Mouse (Mus musculus) embryonic facial prominence, embryonic 11.5 days (tissue): Measurements from ENCODE around the gene Fam172a. TPM values are rescaled to one million over a fixed set of nuclear protein-coding genes. Genes with fewer than 3 reads are reported as not detected.

ENCODE experiments used
- ATAC-seq: fragments of 200-750 bp; cut with Nextera tagmentation; replicated peaks from 2 replicates; pipeline ENCODE4 v1.8.0; 2017; ENCODE audit warnings: low read depth; ENCODE audit not compliant: insufficient number of reproducible peaks, low FRiP score, low TSS enrichment
- DNase-seq: peaks from one replicate; pipeline ENCODE4 v3.0.0-alpha.2; 2015; ENCODE audit warnings: low spot score
- H3K27ac ChIP-seq: fragments of 300-500 bp; sonication (generic); replicated peaks from 2 replicates; pipeline ENCODE4 v1.5.1; 2014; ENCODE audit warnings: mild to moderate bottlenecking, low read depth, low read length, control low read depth
- H3K27me3 ChIP-seq: fragments of 300-500 bp; sonication (generic); 2 replicates; pipeline ENCODE4 v1.6.1; 2014; ENCODE audit warnings: mild to moderate bottlenecking, low read length, moderate library complexity, mixed read lengths; ENCODE audit not compliant: control insufficient read depth, insufficient read depth
- H3K36me3 ChIP-seq: fragments of 300-500 bp; sonication (generic); replicated peaks from 2 replicates; pipeline ENCODE4 v1.6.1; 2014; ENCODE audit warnings: low read depth, mild to moderate bottlenecking, low read length, moderate library complexity, mixed read lengths; ENCODE audit not compliant: control insufficient read depth, insufficient read depth
- H3K4me1 ChIP-seq: fragments of 300-500 bp; sonication (generic); 2 replicates; pipeline ENCODE4 v1.6.1; 2014; ENCODE audit warnings: low read length, mixed read lengths; ENCODE audit not compliant: control insufficient read depth, insufficient read depth
- H3K4me2 ChIP-seq: fragments of 300-500 bp; sonication (generic); 2 replicates; pipeline ENCODE4 v1.6.1; 2014; ENCODE audit warnings: low read depth, mild to moderate bottlenecking, control low read depth, low read length, moderate library complexity
- H3K4me3 ChIP-seq: fragments of 300-500 bp; sonication (generic); 2 replicates; pipeline ENCODE4 v1.5.1; 2014; ENCODE audit warnings: low read depth, low read length, control low read depth
- H3K9ac ChIP-seq: fragments of 300-500 bp; sonication (generic); replicated peaks from 2 replicates; pipeline ENCODE4 v1.6.1; 2014; ENCODE audit warnings: mild to moderate bottlenecking, control low read depth, low read length
- H3K9me3 ChIP-seq: fragments of 300-500 bp; sonication (generic); replicated peaks from 2 replicates; pipeline ENCODE4 v1.6.1; 2016; ENCODE audit warnings: mild to moderate bottlenecking, low read length, inconsistent platforms, mixed read lengths; ENCODE audit not compliant: control insufficient read depth
- WGBS: fragments of 180-500 bp; shearing (Covaris S2); extraction: QIAGEN DNeasy Blood & Tissue Kit; methylation state at CpG from one replicate; pipeline ENCODE4 v1.1.7; 2014; 5-methylcytosine and 5-hydroxymethylcytosine counted together
- polyA plus RNA-seq: library from polyadenylated mRNA; unstranded; fragments of >200 nt; fragmentation: Nextera tagmentation; extraction: Ambion mirVana; gene quantifications from 2 replicates; pipeline ENCODE4 v1.2.1, GENCODE M21; 2014

Gene Fam172a
- polyA plus RNA-seq, 1 experiment from 2014 or later = 39.6 TPM

GRCm38 (mm10) chr13:78195601-78196115 is 493.8 kb downstream of the Fam172a start:
- DNase-seq = no peak
- Histone ChIP-seq H3K9me3 (no peaks in the 10 kb centered on the region), H3K4me1 (no peaks in the 10 kb centered on the region; the same call in 1 of the 2 replicates), H3K36me3 (no peaks in the 10 kb centered on the region), H3K4me3 (peak overlapping the region; percentile 96), H3K27me3 (no peaks in the 10 kb centered on the region), H3K4me2 (peak overlapping the region; percentile 74), H3K9ac (peak overlapping the region; percentile 88), H3K27ac (peak overlapping the region; percentile 92)
- no peak for ATAC-seq
- WGBS = under 1% methylated on average over 13 of the region's 13 CpGs

DNA sequence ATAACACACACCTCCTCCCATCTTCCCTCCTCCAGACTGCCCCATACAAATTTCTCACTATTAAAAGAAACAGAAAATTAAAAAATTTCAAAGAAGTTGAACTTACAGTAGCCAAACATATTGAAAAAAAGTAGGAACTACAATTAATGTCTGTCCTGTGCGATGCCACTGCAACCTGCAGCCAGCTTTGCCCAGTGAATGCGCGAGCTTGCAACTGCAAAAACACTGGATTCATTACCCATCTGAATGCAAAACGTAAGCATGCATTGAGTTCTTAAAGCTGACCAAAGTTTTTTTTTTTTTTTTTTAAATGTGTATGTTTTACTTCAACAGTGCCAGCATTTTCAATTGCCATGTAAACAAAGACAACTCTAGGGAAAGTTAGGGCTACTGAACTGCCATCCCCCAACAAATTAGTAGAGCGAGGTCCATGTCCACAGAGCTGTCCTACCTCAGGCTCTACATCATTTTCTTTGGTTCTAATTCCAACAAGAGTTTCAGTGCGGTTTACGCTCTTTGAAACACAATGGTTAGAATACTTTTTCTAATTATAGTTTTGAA is 494.5 kb downstream of the Fam172a start:
- no peak for DNase-seq
- peak overlapping the region; percentile 88 for H3K9ac ChIP-seq
- peak overlapping the region; percentile 52; the same call in 1 of the 2 replicates for H3K27ac ChIP-seq
- 3% methylated on average over 7 of the region's 7 CpGs for WGBS
- no peaks in the 10 kb centered on the region for H3K9me3 ChIP-seq
- no peaks in the 10 kb centered on the region for H3K4me1 ChIP-seq
- no peaks in the 10 kb centered on the region for H3K36me3 ChIP-seq
- H3K4me3 ChIP-seq = peak overlapping the region; percentile 96
- H3K4me2 ChIP-seq = peak overlapping the region; percentile 48
- H3K27me3 ChIP-seq = no peaks in the 10 kb centered on the region
- no peak for ATAC-seq

GRCm38 (mm10) chr13:78197286-78197818 is 495.5 kb downstream of the Fam172a start:
- Histone ChIP-seq H3K27ac (peak overlapping the region; percentile 100), H3K36me3 (no peaks in the 10 kb centered on the region)
- no peak for DNase-seq

GRCm38 (mm10) chr13:78197819-78198390 is 496.1 kb downstream of the Fam172a start:
- DNase-seq (no peak), ATAC-seq (no peak)
- peak overlapping the region; percentile 80 for H3K4me2 ChIP-seq
- H3K27me3 ChIP-seq = no peaks in the 10 kb centered on the region
- no peaks in the 10 kb centered on the region for H3K9me3 ChIP-seq
- no peaks in the 10 kb centered on the region for H3K36me3 ChIP-seq
- peak overlapping the region; percentile 96 for H3K4me3 ChIP-seq
- H3K27ac ChIP-seq = peak overlapping the region; percentile 100
- H3K4me1 ChIP-seq = no peaks in the 10 kb centered on the region
- peak overlapping the region; percentile 100 for H3K9ac ChIP-seq
- under 1% methylated on average over 27 of the region's 33 CpGs for WGBS

More at GRCm38 (mm10) chr13:78197286-78197818, 495.5 kb downstream of the Fam172a start:
- Histone ChIP-seq H3K4me2 (peak overlapping the region; percentile 80), H3K9me3 (no peaks in the 10 kb centered on the region), H3K4me1 (no peaks in the 10 kb centered on the region), H3K4me3 (peak overlapping the region; percentile 96), H3K9ac (peak overlapping the region; percentile 100), H3K27me3 (no peaks in the 10 kb centered on the region)
- ATAC-seq = no peak
- WGBS = 1% methylated on average over 9 of the region's 9 CpGs

DNA sequence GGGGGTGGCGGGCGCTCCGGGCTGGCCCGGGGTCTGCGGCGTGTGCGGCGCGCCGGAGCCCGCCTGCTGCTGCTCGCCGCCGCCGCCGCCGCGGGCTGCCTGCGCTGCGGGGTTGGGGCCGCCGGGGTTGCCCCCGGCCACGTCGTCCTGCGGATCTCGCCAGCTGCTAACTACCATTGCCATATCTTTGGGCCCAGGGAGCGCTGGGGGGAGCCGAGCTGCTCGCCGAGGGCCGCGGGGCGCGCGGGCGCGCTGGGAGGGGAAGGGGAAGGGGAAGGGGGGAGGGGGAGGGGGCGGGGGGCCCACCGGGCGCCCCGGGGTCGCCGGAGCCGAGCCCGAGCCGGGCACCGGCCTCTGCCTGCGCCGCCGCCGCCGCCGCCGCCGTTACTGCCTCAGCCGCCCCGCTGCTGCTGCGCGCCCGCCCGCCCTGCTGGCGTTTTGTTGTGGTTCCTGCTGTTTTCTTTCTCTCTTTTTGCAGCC is 496.6 kb downstream of the Fam172a start:
- no peaks in the 10 kb centered on the region for H3K4me1 ChIP-seq
- DNase-seq (peak; percentile 59), ATAC-seq (no peak)
- H3K4me3 ChIP-seq = peak overlapping the region; percentile 96
- H3K27me3 ChIP-seq = no peaks in the 10 kb centered on the region
- WGBS = under 1% methylated on average over 27 of the region's 63 CpGs
- no peaks in the 10 kb centered on the region for H3K9me3 ChIP-seq
- peak overlapping the region; percentile 100 for H3K9ac ChIP-seq
- H3K4me2 ChIP-seq = peak overlapping the region; percentile 80
- H3K36me3 ChIP-seq = no peaks in the 10 kb centered on the region
- H3K27ac ChIP-seq = peak overlapping the region; percentile 100

DNA sequence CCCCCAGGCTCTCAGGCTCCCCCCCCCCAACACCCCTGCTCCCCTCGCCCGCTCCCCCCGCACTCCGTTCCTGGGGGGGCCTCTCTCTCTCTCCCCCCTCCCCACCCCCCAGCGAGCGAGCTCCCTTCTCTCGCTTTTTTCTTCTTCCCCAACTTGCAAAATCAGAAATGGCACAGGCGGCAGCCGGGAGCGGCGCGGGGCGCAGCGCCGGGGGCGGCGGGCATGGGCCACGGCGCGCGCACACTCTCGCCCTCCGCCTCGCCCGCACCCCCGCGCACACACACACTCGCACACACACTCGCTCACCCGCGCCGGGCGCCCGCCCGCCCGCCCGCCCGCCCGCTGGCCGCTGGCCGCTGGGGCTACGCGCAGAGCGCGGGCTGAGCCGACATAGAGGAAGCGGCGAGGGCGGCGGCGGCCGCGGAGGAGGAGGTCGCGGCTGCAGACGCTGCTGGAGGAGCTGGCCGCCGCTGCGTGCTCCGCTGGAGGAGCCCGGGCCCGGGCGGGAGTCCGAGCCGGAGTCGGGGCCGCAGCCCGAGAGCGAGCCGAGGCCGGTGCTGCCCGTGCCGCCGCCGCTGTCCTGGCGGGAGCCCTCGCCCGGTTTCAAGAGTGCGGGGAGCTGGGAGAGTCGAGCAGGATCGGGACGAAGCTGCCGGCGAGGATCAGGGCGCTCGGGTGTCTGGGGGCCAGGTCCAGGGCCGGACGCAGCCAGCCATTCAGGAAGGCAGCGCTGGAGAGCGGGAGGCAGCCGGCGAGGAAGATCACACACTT is 497.2 kb downstream of the Fam172a start:
- no peak for DNase-seq
- 0% methylated on average over 43 of the region's 92 CpGs for WGBS
- Histone ChIP-seq H3K9ac (peak overlapping the region; percentile 100), H3K9me3 (no peaks in the 10 kb centered on the region), H3K36me3 (no peaks in the 10 kb centered on the region), H3K4me3 (peak overlapping the region; percentile 96), H3K27ac (peak overlapping the region; percentile 100), H3K27me3 (no peaks in the 10 kb centered on the region), H3K4me2 (peak overlapping the region; percentile 80), H3K4me1 (no peaks in the 10 kb centered on the region)
- ATAC-seq = 0 out of 2 replicates have a peak, but pooled peaks have one; percentile 3

DNA sequence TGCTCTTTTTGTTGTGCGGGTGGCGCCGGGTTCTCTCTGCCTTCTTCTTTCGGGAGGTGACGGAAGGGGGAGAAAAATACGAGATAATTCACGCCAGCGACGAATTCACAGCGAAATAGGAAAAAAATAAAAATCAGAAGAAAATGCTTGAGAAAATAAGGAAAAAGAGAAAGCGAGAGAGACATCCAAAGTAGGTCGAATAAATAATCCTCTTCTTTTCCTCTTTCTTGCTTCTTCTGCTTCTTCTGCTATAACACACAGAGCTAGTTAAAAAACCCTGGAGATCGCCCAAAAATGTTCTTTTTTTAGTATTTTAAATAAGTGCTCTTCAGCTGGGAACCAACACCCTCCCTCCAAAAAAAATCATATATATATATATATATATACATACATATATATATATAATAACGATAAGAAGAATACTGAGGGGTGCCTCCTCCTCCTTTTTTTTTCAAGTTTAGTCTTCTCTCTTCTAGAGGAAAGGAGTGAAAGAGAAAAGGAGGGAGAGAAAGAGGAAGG is 497.9 kb downstream of the Fam172a start, which contains the start of gene Nr2f1:
Nr2f1 (minus strand) TSS at position 116 of the 519 bp plus-strand sequence.
- Histone ChIP-seq H3K4me2 (peak within 1 kb of the TSS; percentile 80), H3K36me3 (no peaks in the 10 kb centered on the region), H3K27ac (peak within 1 kb of the TSS; percentile 100), H3K4me3 (peak within 1 kb of the TSS; percentile 96), H3K9ac (peak within 1 kb of the TSS; percentile 100), H3K4me1 (no peaks in the 10 kb centered on the region), H3K27me3 (no peaks in the 10 kb centered on the region), H3K9me3 (no peaks in the 10 kb centered on the region)
- ATAC-seq (no peak), DNase-seq (no peak)
- WGBS = under 1% methylated on average over 14 of the region's 14 CpGs
